ENCODE assay signal across 12 mouse cellular contexts in genomic region chr2:7260186-7260585, GRCm38 (mm10).
DNase-seq lines count a peak whose midpoint lies in the region; ATAC-seq and TF ChIP-seq lines count a peak whose summit lies in the region.
"Had no signal": no experiment of that assay in that cellular context is flagged by ENCODE, and none has a peak within 500 bp of the region (broad histone marks: within the 10 kb centered on the region; RNA-seq: fewer than 3 reads in every experiment).

No protein-coding gene starts in this region.

- peak overlapping the region; percentile 94 for H3K27ac ChIP-seq in layer of hippocampus, adult 2 months
- peak overlapping the region; percentile 85 for H3K27ac ChIP-seq in brown adipose tissue, adult 24 weeks (replicated peaks; ENCODE audit: low read depth, low read length)
- H3K27ac ChIP-seq: hindbrain, embryonic 14.5 days; limb, embryonic 12.5 days had no signal

- ATAC-seq in inflammation-experienced regulatory T-cells, adult 6 months: no peak

- intact Hi-C loops in heart, postnatal 25 days (cut with DNase I): no loop called here

- H3K4me3 ChIP-seq in layer of hippocampus, adult 2 months: no peak overlapping the region
- H3K4me3 ChIP-seq in brown adipose tissue, adult 24 weeks (ENCODE audit: insufficient read depth, low read depth, low read length): no peak overlapping the region
- H3K4me3 ChIP-seq: limb, embryonic 12.5 days had no signal

- peak; percentile 47 for DNase-seq in adrenal gland, adult 2 months
- no peak for DNase-seq in adrenal gland, postnatal 25 days
- DNase-seq in layer of hippocampus, adult 2 months (ENCODE audit: low spot score in 2 of 2): no peak
- no peak for DNase-seq in layer of hippocampus, adult 11-12 months (ENCODE audit: low spot score)
- peak; percentile 46 for DNase-seq in heart, postnatal 25 days (ENCODE audit: low spot score)
- no peak for DNase-seq in cerebellum, adult 8-10 months
- DNase-seq: cerebellum, postnatal 14 days; right cerebral cortex, postnatal 14 days had no signal

- TF ChIP-seq CTCF in layer of hippocampus, adult 2 months (conservative IDR thresholded peaks at IDR 0.05): no peak

- H3K4me1 ChIP-seq in brown adipose tissue, adult 24 weeks (ENCODE audit: control insufficient read depth, insufficient read depth, insufficient read length, low read length): no peaks in the 10 kb centered on the region
- H3K4me1 ChIP-seq: limb, embryonic 12.5 days had no signal

Comparison
In these comparisons a context has a peak if more than half of its experiments do, and no peak if none do; other contexts are left out.
1. DNase-seq: peak in adrenal gland, adult 2 months (single experiment) and heart, postnatal 25 days (single experiment); none in adrenal gland, postnatal 25 days (single experiment), layer of hippocampus, adult 2 months (0 of 2), layer of hippocampus, adult 11-12 months (single experiment) and cerebellum, adult 8-10 months (single experiment).